ENCODE assay signal across 10 mouse cellular contexts in genomic region chr9:21950322-21950721, GRCm38 (mm10). TPM values are rescaled to one million over a fixed set of nuclear protein-coding genes. Genes with fewer than 3 reads are reported as not detected.
DNase-seq lines count a peak whose midpoint lies in the region; ATAC-seq and TF ChIP-seq lines count a peak whose summit lies in the region.
"Had no signal": no experiment of that assay in that cellular context is flagged by ENCODE, and none has a peak within 500 bp of the region (broad histone marks: within the 10 kb centered on the region; RNA-seq: fewer than 3 reads in every experiment).

No protein-coding gene starts in this region.

- H3K79me2 ChIP-seq in CH12.LX (replicated peaks; ENCODE audit: control insufficient read depth, extremely low read depth, insufficient read depth, poor library complexity, severe bottlenecking): no peaks in the 10 kb centered on the region

- no peak overlapping the region for H3K9ac ChIP-seq in intestine, embryonic 14.5 days (ENCODE audit: low read length)
- no peak overlapping the region for H3K9ac ChIP-seq in intestine, postnatal 0 days (ENCODE audit: low read depth, low read length)
- H3K9ac ChIP-seq in CH12.LX (ENCODE audit: insufficient read depth, low read depth): no peak overlapping the region
- H3K9ac ChIP-seq: limb, embryonic 13.5 days; stomach, embryonic 15.5 days had no signal

- in situ Hi-C loops in CH12.LX (cut with MboI; ENCODE audit: low pct_ligation_motif_present, low pct_unique_long_range_greater_than_20kb, low sequenced_read_pairs): no loop called here

- ATAC-seq in intestine, embryonic 14.5 days (replicated peaks; ENCODE audit: low FRiP score, low TSS enrichment, low read depth): no peak
- no peak for ATAC-seq in intestine, postnatal 0 days
- ATAC-seq in neutrophil, adult 5-6 weeks (ENCODE audit: extremely low read depth, insufficient number of reproducible peaks, low FRiP score, poor library complexity, severe bottlenecking): peak; percentile 35; the same call in 1 of the 2 replicates

- H3K27ac ChIP-seq in intestine, embryonic 14.5 days (ENCODE audit: low read depth): no peak overlapping the region
- no peak overlapping the region for H3K27ac ChIP-seq in intestine, postnatal 0 days (ENCODE audit: low read depth, low read length)
- H3K27ac ChIP-seq in CH12.LX (ENCODE audit: insufficient read depth, low read depth): no peak overlapping the region
- no peak overlapping the region for H3K27ac ChIP-seq in left cerebral cortex, adult 2 months
- H3K27ac ChIP-seq: limb, embryonic 13.5 days; stomach, embryonic 15.5 days had no signal

- no peak for TF ChIP-seq RAD21 in CH12.LX (IDR thresholded peaks at IDR 0.05; ENCODE audit: low read depth, low read length)

- no peak overlapping the region for H3K4me2 ChIP-seq in intestine, embryonic 14.5 days (ENCODE audit: low read length)
- H3K4me2 ChIP-seq in intestine, postnatal 0 days (replicated peaks; ENCODE audit: low read depth): no peak overlapping the region
- no peak overlapping the region for H3K4me2 ChIP-seq in CH12.LX (ENCODE audit: insufficient read depth, low read depth, poor library complexity, severe bottlenecking)
- H3K4me2 ChIP-seq: limb, embryonic 13.5 days; stomach, embryonic 15.5 days had no signal

- peak; percentile 99 for DNase-seq in intestine, embryonic 14.5 days (ENCODE audit: low spot score)
- DNase-seq in CH12.LX (ENCODE audit: extremely low read depth): peak; percentile 42
- DNase-seq in c-Kit-positive CD71-positive TER-119-negative erythroid progenitor cells, embryonic 14.5 days (ENCODE audit: low read depth): peak; percentile 65
- peak; percentile 46 to 84 for DNase-seq in kidney, postnatal 36 days
- no peak for DNase-seq in left cerebral cortex, adult 2 months (ENCODE audit: extremely low spot score in 1 of 2, low spot score in 2 of 2)
- DNase-seq in cerebellum, adult 9-10 months: no peak

- peaks cover 6% of the 10 kb centered on the region; the same call in 1 of the 2 replicates for H3K27me3 ChIP-seq in intestine, embryonic 14.5 days (replicated peaks; ENCODE audit: control insufficient read depth, insufficient read depth, low read length)
- no peaks in the 10 kb centered on the region; the same call in 1 of the 2 replicates for H3K27me3 ChIP-seq in intestine, postnatal 0 days (replicated peaks; ENCODE audit: control insufficient read depth, insufficient read depth, low read length)
- peaks cover 29% of the 10 kb centered on the region for H3K27me3 ChIP-seq in CH12.LX (replicated peaks)

- 0 out of 2 replicates have a peak, but pooled peaks cover 3% of the 10 kb centered on the region for H3K4me1 ChIP-seq in intestine, embryonic 14.5 days (replicated peaks; ENCODE audit: control insufficient read depth, insufficient read depth, low read length)
- no peaks in the 10 kb centered on the region for H3K4me1 ChIP-seq in intestine, postnatal 0 days (replicated peaks; ENCODE audit: control insufficient read depth, insufficient read depth, low read length)
- H3K4me1 ChIP-seq in CH12.LX (ENCODE audit: control insufficient read depth in 1 of 2, insufficient read depth in 2 of 2): peaks cover 5 to 7% of the 10 kb centered on the region in 2 experiments

- 20% methylated on average over 11 of the region's 11 CpGs for WGBS in intestine, embryonic 14.5 days
- 16% methylated on average over 11 of the region's 11 CpGs for WGBS in intestine, postnatal 0 days

- TF ChIP-seq CTCF in intestine, postnatal 0 days (IDR thresholded peaks at IDR 0.05; ENCODE audit: low read depth): no peak
- no peak for TF ChIP-seq CTCF in CH12.LX (conservative IDR thresholded peaks at IDR 0.05 in 1 of 2, IDR thresholded peaks at IDR 0.05 in 1 of 2; ENCODE audit: low read depth in 2 of 2, low read length in 2 of 2)
- TF ChIP-seq CTCF in left cerebral cortex, adult 2 months (IDR thresholded peaks at IDR 0.05): no peak

- H3K4me3 ChIP-seq in intestine, embryonic 14.5 days (ENCODE audit: low read depth, low read length): no peak overlapping the region
- H3K4me3 ChIP-seq in intestine, postnatal 0 days (ENCODE audit: low read depth, low read length): no peak overlapping the region
- H3K4me3 ChIP-seq in CH12.LX (replicated peaks in 1 of 3; ENCODE audit: low read depth in 2 of 3, low read length in 2 of 3, poor library complexity in 1 of 3): no peak overlapping the region
- no peak overlapping the region for H3K4me3 ChIP-seq in left cerebral cortex, adult 2 months
- H3K4me3 ChIP-seq: limb, embryonic 13.5 days; stomach, embryonic 15.5 days had no signal

- no peak for TF ChIP-seq EP300 in CH12.LX (IDR thresholded peaks at IDR 0.05; ENCODE audit: low read length)

- dilution Hi-C loops in CH12.LX (cut with MboI; ENCODE audit: extremely low pct_ligation_motif_present, extremely low pct_unique_long_range_greater_than_20kb, low sequenced_read_pairs): no loop called here

- intact Hi-C loops in left cerebral cortex, adult 2 months (cut with DNase I): no loop called here

- no peaks in the 10 kb centered on the region for H3K36me3 ChIP-seq in intestine, embryonic 14.5 days (ENCODE audit: control insufficient read depth, insufficient read depth, low read length)
- no peaks in the 10 kb centered on the region for H3K36me3 ChIP-seq in intestine, postnatal 0 days (ENCODE audit: control insufficient read depth, insufficient read depth)
- H3K36me3 ChIP-seq in CH12.LX (replicated peaks in 1 of 2; ENCODE audit: control insufficient read depth in 1 of 2, insufficient read depth in 1 of 2, low read length in 1 of 2): no peaks in the 10 kb centered on the region
- H3K36me3 ChIP-seq: limb, embryonic 13.5 days; stomach, embryonic 15.5 days had no signal

- no peak for TF ChIP-seq POLR2A in CH12.LX (IDR thresholded peaks at IDR 0.05; ENCODE audit: low read depth, low read length)

- H3K9me3 ChIP-seq in intestine, embryonic 14.5 days (ENCODE audit: control insufficient read depth, low read length): no peaks in the 10 kb centered on the region
- H3K9me3 ChIP-seq in intestine, postnatal 0 days (ENCODE audit: control insufficient read depth): no peaks in the 10 kb centered on the region
- H3K9me3 ChIP-seq in CH12.LX (replicated peaks; ENCODE audit: low read length): peaks cover 3% of the 10 kb centered on the region
- H3K9me3 ChIP-seq: limb, embryonic 13.5 days; stomach, embryonic 15.5 days had no signal

TF ChIP-seq in CH12.LX, 34 proteins besides CTCF, POLR2A, EP300 and RAD21:
- TF ChIP-seq MEF2A (IDR thresholded peaks at IDR 0.05; ENCODE audit: borderline replicate concordance, low read depth, low read length) (no peak), NRF1 (IDR thresholded peaks at IDR 0.05; ENCODE audit: low read depth, low read length) (no peak), SIN3A (IDR thresholded peaks at IDR 0.05; ENCODE audit: low read length) (peak; percentile 96), USF1 (IDR thresholded peaks at IDR 0.05; ENCODE audit: low read depth, low read length) (no peak)

RNA-seq across cellular contexts. Expression of gene Swsap1, which starts 5.2 kb away (rescaled TPM):
- 11.7 and 12.8 TPM in 2 replicates for polyA plus RNA-seq in intestine, embryonic 14.5 days (2014; fragmentation: Nextera tagmentation; extraction: Ambion mirVana)
- polyA plus RNA-seq in intestine, postnatal 0 days (2015; fragmentation: Nextera tagmentation; extraction: Ambion mirVana): 4.6 and 4.8 TPM in 2 replicates
- total RNA-seq in CH12.LX (2012; rRNA removed): 4.0 and 4.4 TPM in 2 replicates
- 4.1 and 4.4 TPM in 2 replicates for total RNA-seq in CH12.LX (2014; rRNA removed)
- 2.9 and 3.1 TPM in 2 replicates for polyA plus RNA-seq in CH12.LX (2012; ENCODE audit: insufficient read length, low read depth)
- total RNA-seq in neutrophil, adult 5-6 weeks (2017): 3.1 and 3.7 TPM in 2 replicates
- 10 to 100 TPM; 12.7 to 14.0 TPM for total RNA-seq in left cerebral cortex, adult 2 months (2021)

RNA-seq across cellular contexts. Expression of gene Epor, which starts 13.0 kb away (rescaled TPM):
- 4.1 and 4.2 TPM in 2 replicates for polyA plus RNA-seq in intestine, embryonic 14.5 days (2014; fragmentation: Nextera tagmentation; extraction: Ambion mirVana)
- 3.2 and 3.8 TPM in 2 replicates for polyA plus RNA-seq in intestine, postnatal 0 days (2015; fragmentation: Nextera tagmentation; extraction: Ambion mirVana)
- total RNA-seq in CH12.LX (2012; rRNA removed): 0.80 and 2.0 TPM in 2 replicates
- total RNA-seq in CH12.LX (2014; rRNA removed): not detected in 2 replicates
- 0.18 and 0.20 TPM in 2 replicates for polyA plus RNA-seq in CH12.LX (2012; ENCODE audit: insufficient read length, low read depth)
- not detected in 2 replicates for total RNA-seq in neutrophil, adult 5-6 weeks (2017)
- total RNA-seq in left cerebral cortex, adult 2 months (2021): 10 to 100 TPM; 10.2 to 12.1 TPM

RNA-seq across cellular contexts. Expression of gene Plppr2, which starts 13.5 kb away (rescaled TPM):
- 8.2 and 8.7 TPM in 2 replicates for polyA plus RNA-seq in intestine, embryonic 14.5 days (2014; fragmentation: Nextera tagmentation; extraction: Ambion mirVana)
- 2.9 and 3.2 TPM in 2 replicates for polyA plus RNA-seq in intestine, postnatal 0 days (2015; fragmentation: Nextera tagmentation; extraction: Ambion mirVana)
- total RNA-seq in CH12.LX (2012; rRNA removed) (not detected in 2 replicates), CH12.LX (2014; rRNA removed) (not detected in 2 replicates)
- not detected in 2 replicates for polyA plus RNA-seq in CH12.LX (2012; ENCODE audit: insufficient read length, low read depth)
- total RNA-seq in neutrophil, adult 5-6 weeks (2017): 0.25 TPM in 1 of 2 replicates, not detected in the other
- total RNA-seq in left cerebral cortex, adult 2 months (2021): 100 to 1,000 TPM; 181 to 183 TPM

RNA-seq across cellular contexts. Expression of gene Tmem205, which starts 23.0 kb away (rescaled TPM):
- polyA plus RNA-seq in intestine, embryonic 14.5 days (2014; fragmentation: Nextera tagmentation; extraction: Ambion mirVana): 57.1 and 59.6 TPM in 2 replicates
- 83.1 and 88.2 TPM in 2 replicates for polyA plus RNA-seq in intestine, postnatal 0 days (2015; fragmentation: Nextera tagmentation; extraction: Ambion mirVana)
- total RNA-seq in CH12.LX (2012; rRNA removed) (2.4 and 2.9 TPM in 2 replicates), CH12.LX (2014; rRNA removed) (2.4 and 2.9 TPM in 2 replicates)
- 0.87 and 1.6 TPM in 2 replicates for polyA plus RNA-seq in CH12.LX (2012; ENCODE audit: insufficient read length, low read depth)
- total RNA-seq in neutrophil, adult 5-6 weeks (2017): 1.6 TPM in 1 of 2 replicates, not detected in the other
- 10 to 100 TPM; 31.4 to 35.5 TPM for total RNA-seq in left cerebral cortex, adult 2 months (2021)

RNA-seq across cellular contexts. Expression of gene Ccdc159, which starts 23.1 kb away (rescaled TPM):
- polyA plus RNA-seq in intestine, embryonic 14.5 days (2014; fragmentation: Nextera tagmentation; extraction: Ambion mirVana): 3.8 and 4.2 TPM in 2 replicates
- 0.63 and 0.99 TPM in 2 replicates for polyA plus RNA-seq in intestine, postnatal 0 days (2015; fragmentation: Nextera tagmentation; extraction: Ambion mirVana)
- total RNA-seq in CH12.LX (2012; rRNA removed) (not detected in 2 replicates), CH12.LX (2014; rRNA removed) (not detected in 2 replicates)
- polyA plus RNA-seq in CH12.LX (2012; ENCODE audit: insufficient read length, low read depth): not detected in 2 replicates
- not detected in 2 replicates for total RNA-seq in neutrophil, adult 5-6 weeks (2017)
- 10 to 100 TPM; 18.2 to 18.9 TPM for total RNA-seq in left cerebral cortex, adult 2 months (2021)

Comparison
In these comparisons a context has a peak if more than half of its experiments do, and no peak if none do; other contexts are left out.
1. DNase-seq: peak in intestine, embryonic 14.5 days (single experiment), CH12.LX (single experiment), c-Kit-positive CD71-positive TER-119-negative erythroid progenitor cells, embryonic 14.5 days (single experiment) and kidney, postnatal 36 days (2 of 2); none in left cerebral cortex, adult 2 months (0 of 2) and cerebellum, adult 9-10 months (single experiment).
2. RNA of gene Plppr2, which starts 13.5 kb away (total RNA-seq): 181 to 183 TPM in left cerebral cortex, adult 2 months; 0.25 TPM in neutrophil, adult 5-6 weeks and not detected in CH12.LX; every median in the first group is over 100 times any median in the second.